Mouse (Mus musculus) erythroblast, embryonic 14.5 days (primary cell): ENCODE measurements around the gene Gm4791.

Experiments
- GATA1 ChIP-seq: IDR thresholded peaks from 2 replicates; pipeline ENCODE4 v1.6.1; 2012; ENCODE audit warnings: low read length, inconsistent platforms, mixed read lengths
- TAL1 ChIP-seq: IDR thresholded peaks from 3 replicates; pipeline ENCODE4 v1.6.1; 2012; ENCODE audit warnings: low read length, inconsistent platforms, mixed read lengths

DNA sequence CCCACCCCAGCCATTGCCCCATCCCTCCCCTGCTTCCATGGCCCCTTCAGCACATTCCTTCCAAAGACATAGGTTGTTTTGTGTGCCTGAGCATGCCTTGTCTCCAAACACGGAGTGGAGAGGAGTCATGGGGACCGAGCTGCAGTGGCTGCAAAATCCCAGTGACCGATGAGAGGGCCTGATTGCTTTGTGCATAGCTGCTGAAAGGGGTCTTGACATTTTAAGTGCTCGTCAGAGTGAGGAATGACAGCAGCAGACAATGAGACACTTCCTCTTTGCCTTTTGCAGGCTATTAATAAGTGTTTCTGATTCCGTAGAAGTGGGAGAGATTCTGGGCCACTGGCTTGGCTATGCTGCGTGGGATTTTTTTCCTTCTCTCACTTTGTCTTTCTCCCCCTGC lies 29.6 kb upstream of the Gm4791 start:
- TF ChIP-seq TAL1: no peak
- no peak for TF ChIP-seq GATA1
